Mouse (Mus musculus): ENCODE data around the gene Vmn2r58.
"Not testable (repeated sequence)": the region's sequence is repeated elsewhere in the genome, so short reads cannot be mapped to it uniquely, and the experiment has no call there.

The Vmn2r58 gene

GRCm38 (mm10) chr7:41872612-41873011 lies at the start of gene Vmn2r58:
TSS of gene Vmn2r58 (minus strand) at chr7:41872712.
- TF ChIP-seq GATA4 (IDR thresholded peaks at IDR 0.05; ENCODE audit: insufficient replicate concordance, low read length): not testable (repeated sequence)
